Mouse (Mus musculus): ENCODE results near the gene Nradd. TPM values are rescaled to one million over a fixed set of nuclear protein-coding genes. Genes with fewer than 3 reads are reported as not detected.

Gene Nradd
- polyA plus RNA-seq, 1 experiment from 2014 or later, result 25.5 TPM

Small RNAs within 50 kb of the gene (microRNA-seq; reads per million reads assigned to microRNA genes)
- not detected for gene Mir8107

Other genes with a start within 250 kb of the Nradd start
- gene Ptpn23, start 216.2 kb downstream of the Nradd start, polyA plus RNA-seq (2015; fragmentation: Nextera tagmentation; extraction: Ambion mirVana), result 18.5 and 24.0 TPM in 2 replicates
- 0.80 and 1.4 TPM in 2 replicates for gene Ngp, start 204.7 kb downstream of the Nradd start, polyA plus RNA-seq (2015; fragmentation: Nextera tagmentation; extraction: Ambion mirVana)
- 29.1 and 32.2 TPM in 2 replicates for gene Klhl18, start 147.8 kb downstream of the Nradd start, polyA plus RNA-seq (2015; fragmentation: Nextera tagmentation; extraction: Ambion mirVana)
- gene Kif9, start 147.5 kb downstream of the Nradd start, polyA plus RNA-seq (2015; fragmentation: Nextera tagmentation; extraction: Ambion mirVana), result 4.7 and 5.4 TPM in 2 replicates
- gene Setd2, start 91.9 kb downstream of the Nradd start, polyA plus RNA-seq (2015; fragmentation: Nextera tagmentation; extraction: Ambion mirVana), result 32.6 and 39.6 TPM in 2 replicates
- 5.2 and 6.1 TPM in 2 replicates for gene Nbeal2, start 29.7 kb upstream of the Nradd start, polyA plus RNA-seq (2015; fragmentation: Nextera tagmentation; extraction: Ambion mirVana)
- 93.3 and 103 TPM in 2 replicates for gene Ccdc12, start 32.1 kb upstream of the Nradd start, polyA plus RNA-seq (2015; fragmentation: Nextera tagmentation; extraction: Ambion mirVana)
- gene Myl3, start 117.4 kb upstream of the Nradd start, polyA plus RNA-seq (2015; fragmentation: Nextera tagmentation; extraction: Ambion mirVana), result 0.39 and 0.48 TPM in 2 replicates
- gene Pth1r, start 122.7 kb upstream of the Nradd start, polyA plus RNA-seq (2015; fragmentation: Nextera tagmentation; extraction: Ambion mirVana), result 6.1 and 8.0 TPM in 2 replicates
- gene Prss42, start 173.7 kb upstream of the Nradd start, polyA plus RNA-seq (2015; fragmentation: Nextera tagmentation; extraction: Ambion mirVana), result not detected in 2 replicates
- not detected in 2 replicates for gene Prss44, start 189.5 kb upstream of the Nradd start, polyA plus RNA-seq (2015; fragmentation: Nextera tagmentation; extraction: Ambion mirVana)
- not detected in 2 replicates for gene Prss43, start 202.2 kb upstream of the Nradd start, polyA plus RNA-seq (2015; fragmentation: Nextera tagmentation; extraction: Ambion mirVana)
- 0.20 TPM in 1 of 2 replicates, not detected in the other for gene Prss45, start 210.1 kb upstream of the Nradd start, polyA plus RNA-seq (2015; fragmentation: Nextera tagmentation; extraction: Ambion mirVana)
- not detected in 2 replicates for gene Prss46, start 220.1 kb upstream of the Nradd start, polyA plus RNA-seq (2015; fragmentation: Nextera tagmentation; extraction: Ambion mirVana)
- gene Prss50, start 233.5 kb upstream of the Nradd start, polyA plus RNA-seq (2015; fragmentation: Nextera tagmentation; extraction: Ambion mirVana), result 0.29 and 0.47 TPM in 2 replicates

Measured in midbrain, embryonic 16.5 days (tissue).